Mouse (Mus musculus) midbrain, embryonic 13.5 days (tissue): ENCODE data around the gene Cyth2. TPM values are rescaled to one million over a fixed set of nuclear protein-coding genes. Genes with fewer than 3 reads are reported as not detected.

Source experiments
- ATAC-seq: fragments of 200-750 bp; cut with Nextera tagmentation; 2 replicates; pipeline ENCODE4 v1.8.0; 2017; ENCODE audit warnings: mild to moderate bottlenecking, moderate TSS enrichment, moderate library complexity
- H3K27ac ChIP-seq: fragments of 300-500 bp; sonication (generic); 2 replicates; pipeline ENCODE4 v1.5.1; 2015; ENCODE audit warnings: inconsistent platforms, mild to moderate bottlenecking, moderate library complexity
- H3K27me3 ChIP-seq: fragments of 300-500 bp; sonication (generic); 2 replicates; pipeline ENCODE4 v1.6.1; 2015; ENCODE audit warnings: mild to moderate bottlenecking, inconsistent platforms
- H3K36me3 ChIP-seq: fragments of 300-500 bp; sonication (generic); 2 replicates; pipeline ENCODE4 v1.6.1; 2015; ENCODE audit warnings: mild to moderate bottlenecking, inconsistent platforms
- H3K4me1 ChIP-seq: fragments of 300-500 bp; sonication (generic); replicated peaks from 2 replicates; pipeline ENCODE4 v1.6.1; 2015; ENCODE audit warnings: inconsistent platforms
- H3K4me2 ChIP-seq: fragments of 300-500 bp; sonication (generic); replicated peaks from 2 replicates; pipeline ENCODE4 v1.6.1; 2015; ENCODE audit warnings: moderate library complexity, mild to moderate bottlenecking, inconsistent platforms
- H3K4me3 ChIP-seq: fragments of 300-500 bp; sonication (generic); replicated peaks from 2 replicates; pipeline ENCODE4 v1.5.1; 2015; ENCODE audit warnings: mild to moderate bottlenecking, inconsistent platforms
- H3K9ac ChIP-seq: fragments of 300-500 bp; sonication (generic); replicated peaks from 2 replicates; pipeline ENCODE4 v1.6.1; 2015; ENCODE audit warnings: mild to moderate bottlenecking, inconsistent platforms
- H3K9me3 ChIP-seq: fragments of 300-500 bp; sonication (generic); 2 replicates; pipeline ENCODE4 v1.6.1; 2016; ENCODE audit warnings: mild to moderate bottlenecking, inconsistent platforms
- WGBS: fragments of 180-500 bp; shearing (Covaris S2); methylation state at CpG from one replicate; pipeline ENCODE4 v1.1.7; 2015; 5-methylcytosine and 5-hydroxymethylcytosine counted together
- polyA plus RNA-seq: library from polyadenylated mRNA; unstranded; fragments of >200 nt; fragmentation: Nextera tagmentation; extraction: Ambion mirVana; gene quantifications from 2 replicates; pipeline ENCODE4 v1.2.1, GENCODE M21; 2015

Gene Cyth2
- polyA plus RNA-seq, 1 experiment from 2014 or later, result 362 TPM

DNA sequence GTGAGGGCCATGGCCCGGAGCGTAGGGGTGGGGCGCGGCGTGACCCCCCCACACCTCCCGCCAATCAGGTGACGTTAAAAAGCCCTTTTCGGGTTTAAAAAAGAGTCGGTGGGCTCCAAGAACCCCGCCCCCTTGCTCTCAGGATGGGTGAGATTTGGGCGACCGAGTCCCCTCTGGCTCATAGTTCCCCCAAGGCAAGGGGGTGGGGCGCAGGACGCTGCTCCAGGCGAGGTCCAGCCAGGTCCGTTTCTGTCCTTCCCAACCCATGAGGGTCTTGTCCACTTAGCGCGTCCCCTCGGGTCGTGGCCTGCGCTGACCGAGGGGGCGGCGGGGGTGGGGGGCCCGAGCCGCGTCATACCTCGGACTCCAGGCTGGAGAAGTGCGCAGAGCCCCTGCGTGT, 18.0 kb upstream of the Cyth2 start:
- H3K36me3 ChIP-seq, result peaks cover 20% of the 10 kb centered on the region
- ATAC-seq, result no peak
- H3K9ac ChIP-seq, result peak overlapping the region; percentile 23; the same call in 1 of the 2 replicates
- peaks cover 60% of the 10 kb centered on the region for H3K27me3 ChIP-seq
- peak overlapping the region; percentile 31 for H3K4me3 ChIP-seq
- peak overlapping the region; percentile 49 for H3K4me2 ChIP-seq
- H3K27ac ChIP-seq, result no peak overlapping the region
- H3K4me1 ChIP-seq, result peaks cover 35% of the 10 kb centered on the region
- H3K9me3 ChIP-seq, result no peaks in the 10 kb centered on the region
- WGBS, result 11% methylated on average over 30 of the region's 30 CpGs

- Histone ChIP-seq H3K27ac (peak overlapping the region; percentile 90), H3K9me3 (no peaks in the 10 kb centered on the region), H3K4me1 (peaks cover 35% of the 10 kb centered on the region), H3K9ac (peak overlapping the region; percentile 69; the same call in 1 of the 2 replicates), H3K4me3 (peak overlapping the region; percentile 70), H3K4me2 (peak overlapping the region; percentile 89), H3K27me3 (peaks cover 49% of the 10 kb centered on the region), H3K36me3 (peaks cover 33% of the 10 kb centered on the region)
- ATAC-seq, result no peak; the same call in 1 of the 2 replicates
- WGBS, result 17% methylated on average over 5 of the region's 5 CpGs
Observed at GRCm38 (mm10) chr7:45831128-45831525, 16.7 kb upstream of the Cyth2 start.

GRCm38 (mm10) chr7:45830427-45831127, 16.2 kb upstream of the Cyth2 start, which contains the start of gene Grwd1:
Gene Grwd1 (minus strand): TSS chr7:45830944.
- peaks cover 35% of the 10 kb centered on the region for H3K4me1 ChIP-seq
- peak within 1 kb of the TSS; percentile 69 for H3K9ac ChIP-seq
- H3K27ac ChIP-seq, result peak within 1 kb of the TSS; percentile 90
- peak within 1 kb of the TSS; percentile 89 for H3K4me2 ChIP-seq
- WGBS, result under 1% methylated on average over 35 of the region's 35 CpGs
- peaks cover 44% of the 10 kb centered on the region for H3K27me3 ChIP-seq
- peaks cover 39% of the 10 kb centered on the region for H3K36me3 ChIP-seq
- H3K4me3 ChIP-seq, result peak within 1 kb of the TSS; percentile 70
- ATAC-seq, result peak; percentile 94
- no peaks in the 10 kb centered on the region for H3K9me3 ChIP-seq

DNA sequence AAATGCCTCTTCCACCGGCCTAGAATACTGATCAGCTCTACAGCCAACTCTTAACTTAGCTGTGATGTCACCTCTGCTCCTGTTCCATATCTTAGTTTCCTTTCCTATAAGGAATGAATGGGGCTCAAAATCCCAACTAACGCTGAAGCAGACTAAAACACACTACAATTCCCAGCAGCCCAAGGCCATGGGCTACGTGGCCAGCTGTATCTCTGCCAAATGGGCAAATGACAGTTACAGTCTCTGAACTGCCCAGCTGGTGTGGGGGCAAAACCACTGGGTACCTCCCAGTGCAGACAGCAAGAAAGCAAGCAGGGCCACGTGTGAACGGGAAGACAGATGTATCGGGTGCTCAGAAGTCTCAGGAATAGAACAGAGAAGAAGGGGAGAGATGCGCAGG, 12.2 kb upstream of the Cyth2 start:
- Histone ChIP-seq H3K4me2 (no peak overlapping the region), H3K4me3 (no peak overlapping the region), H3K9ac (no peak overlapping the region), H3K9me3 (no peaks in the 10 kb centered on the region), H3K4me1 (peaks cover 17% of the 10 kb centered on the region), H3K27ac (no peak overlapping the region), H3K27me3 (peaks cover 5% of the 10 kb centered on the region), H3K36me3 (peaks cover 63% of the 10 kb centered on the region)
- WGBS, result 98% methylated on average over 7 of the region's 7 CpGs
- no peak for ATAC-seq

DNA sequence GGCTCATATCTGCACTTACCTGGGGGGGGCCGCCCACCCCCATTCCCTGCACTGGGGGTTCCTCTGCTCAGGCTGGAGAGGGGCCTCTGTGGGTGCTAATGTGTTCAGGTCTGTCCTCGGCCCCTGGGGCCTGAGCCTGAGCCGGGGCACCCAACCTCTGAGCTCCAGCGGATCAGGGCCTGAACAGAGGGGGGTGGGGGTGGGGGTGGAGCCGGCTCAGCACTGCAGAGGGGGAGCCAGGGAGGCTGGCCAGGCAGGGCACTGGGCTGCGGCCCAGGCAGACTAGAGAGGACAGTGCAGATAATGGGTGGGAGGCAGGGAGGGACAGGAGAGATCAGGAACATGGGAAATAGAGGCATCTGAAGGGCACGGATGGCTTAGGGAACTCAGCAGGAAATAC, 10.2 kb upstream of the Cyth2 start, which contains the start of gene Kcnj14:
Kcnj14 (minus strand) TSS at position 185 of the 400 bp plus-strand sequence.
- no peak for ATAC-seq
- no peak within 1 kb of the TSS for H3K9ac ChIP-seq
- H3K36me3 ChIP-seq, result peaks cover 63% of the 10 kb centered on the region

DNA sequence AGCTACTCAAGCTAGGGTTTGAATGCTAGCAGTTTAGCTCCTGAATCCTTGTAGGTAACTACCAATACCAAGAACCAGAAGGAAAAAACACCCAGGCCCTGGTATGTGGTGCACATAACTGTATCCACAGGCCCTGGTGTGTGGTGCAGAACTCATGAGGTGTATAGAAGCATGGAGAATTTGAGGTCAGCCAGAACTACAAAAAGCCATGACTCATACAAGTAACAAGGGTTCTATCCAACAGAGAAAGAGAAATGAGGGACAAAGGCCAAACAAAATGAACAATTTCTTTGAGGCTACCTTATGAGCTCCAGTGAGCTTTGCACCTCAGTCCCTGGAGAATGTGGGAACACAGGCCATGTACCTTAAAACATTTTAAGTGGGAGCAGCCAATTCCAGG, 6.5 kb upstream of the Cyth2 start:
- Histone ChIP-seq H3K4me2 (no peak overlapping the region), H3K36me3 (peaks cover 27% of the 10 kb centered on the region), H3K27me3 (peaks cover 22% of the 10 kb centered on the region), H3K4me1 (peaks cover 2% of the 10 kb centered on the region), H3K9me3 (no peaks in the 10 kb centered on the region), H3K27ac (no peak overlapping the region), H3K9ac (no peak overlapping the region), H3K4me3 (no peak overlapping the region)
- no peak for ATAC-seq

More for the DNA sequence above, 10.2 kb upstream of the Cyth2 start, which contains the start of gene Kcnj14:
- WGBS, result 67% methylated on average over 7 of the region's 7 CpGs
- no peak within 1 kb of the TSS for H3K4me3 ChIP-seq
- H3K27me3 ChIP-seq, result peaks cover 11% of the 10 kb centered on the region
- no peak within 1 kb of the TSS for H3K27ac ChIP-seq
- H3K9me3 ChIP-seq, result no peaks in the 10 kb centered on the region
- H3K4me2 ChIP-seq, result no peak within 1 kb of the TSS
- H3K4me1 ChIP-seq, result peaks cover 3% of the 10 kb centered on the region

GRCm38 (mm10) chr7:45819843-45820242, 5.5 kb upstream of the Cyth2 start:
- peaks cover 13% of the 10 kb centered on the region for H3K4me1 ChIP-seq
- ATAC-seq, result no peak
- 0 out of 2 replicates have a peak overlapping the region, but pooled peaks have one; percentile 6 for H3K4me2 ChIP-seq
- H3K9me3 ChIP-seq, result no peaks in the 10 kb centered on the region
- H3K27me3 ChIP-seq, result peaks cover 22% of the 10 kb centered on the region
- peaks cover 16% of the 10 kb centered on the region for H3K36me3 ChIP-seq
- no peak overlapping the region for H3K27ac ChIP-seq
- 10% methylated on average over 24 of the region's 25 CpGs for WGBS
- no peak overlapping the region for H3K9ac ChIP-seq
- no peak overlapping the region; the same call in 1 of the 2 replicates for H3K4me3 ChIP-seq

GRCm38 (mm10) chr7:45815984-45816351, 1.6 kb upstream of the Cyth2 start:
- Histone ChIP-seq H3K4me2 (peak overlapping the region; percentile 53; the same call in 1 of the 2 replicates), H3K27ac (peak overlapping the region; percentile 70), H3K9ac (peak overlapping the region; percentile 19; the same call in 1 of the 2 replicates), H3K27me3 (peaks cover 22% of the 10 kb centered on the region), H3K4me3 (no peak overlapping the region), H3K36me3 (peaks cover 20% of the 10 kb centered on the region), H3K9me3 (no peaks in the 10 kb centered on the region), H3K4me1 (peaks cover 36% of the 10 kb centered on the region)
- WGBS, result 23% methylated on average over 2 of the region's 2 CpGs
- ATAC-seq, result no peak

- Histone ChIP-seq H3K4me1 (peaks cover 36% of the 10 kb centered on the region), H3K27me3 (peaks cover 19% of the 10 kb centered on the region), H3K27ac (peak overlapping the region; percentile 70), H3K9ac (peak overlapping the region; percentile 19), H3K4me3 (peak overlapping the region; percentile 31; the same call in 1 of the 2 replicates), H3K36me3 (peaks cover 25% of the 10 kb centered on the region), H3K9me3 (no peaks in the 10 kb centered on the region), H3K4me2 (peak overlapping the region; percentile 53)
- WGBS, result 18% methylated on average over 10 of the region's 10 CpGs
- ATAC-seq, result no peak
Observed at GRCm38 (mm10) chr7:45815323-45815983, 1.1 kb upstream of the Cyth2 start.

DNA sequence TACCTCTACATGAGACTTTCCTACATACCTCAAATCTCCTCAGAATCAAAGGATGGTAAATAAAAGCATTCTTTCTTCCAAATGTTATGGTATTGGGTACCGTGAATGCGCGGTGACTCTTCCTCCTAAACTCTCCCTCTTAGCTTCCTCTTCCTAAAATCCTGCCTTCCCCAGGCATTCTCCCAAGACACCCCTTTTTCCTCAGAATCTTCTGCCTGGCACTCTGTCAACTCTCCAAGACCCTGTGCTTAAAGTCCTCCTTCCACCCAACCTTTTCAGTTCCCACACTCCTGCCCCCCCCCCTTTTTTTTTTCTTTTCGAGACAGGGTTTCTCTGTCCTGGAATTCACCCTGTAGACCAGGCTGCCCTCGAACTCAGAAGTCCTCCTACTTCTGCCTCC, 460 bp upstream of the Cyth2 start:
- peaks cover 36% of the 10 kb centered on the region for H3K4me1 ChIP-seq
- no peaks in the 10 kb centered on the region for H3K9me3 ChIP-seq
- H3K36me3 ChIP-seq, result peaks cover 31% of the 10 kb centered on the region
- H3K4me3 ChIP-seq, result peak overlapping the region; percentile 31
- peak overlapping the region; percentile 53 for H3K4me2 ChIP-seq
- H3K27ac ChIP-seq, result peak overlapping the region; percentile 70
- H3K27me3 ChIP-seq, result peaks cover 12% of the 10 kb centered on the region
- H3K9ac ChIP-seq, result no peak overlapping the region; the same call in 1 of the 2 replicates
- WGBS, result under 1% methylated on average over 5 of the region's 5 CpGs
- no peak for ATAC-seq

- peak overlapping the region; percentile 91 for H3K4me3 ChIP-seq
- H3K36me3 ChIP-seq, result peaks cover 50% of the 10 kb centered on the region
- peak overlapping the region; percentile 100 for H3K27ac ChIP-seq
- no peaks in the 10 kb centered on the region for H3K27me3 ChIP-seq
- no peak for ATAC-seq
- peaks cover 50% of the 10 kb centered on the region for H3K4me1 ChIP-seq
- H3K9me3 ChIP-seq, result no peaks in the 10 kb centered on the region
- peak overlapping the region; percentile 94 for H3K4me2 ChIP-seq
- H3K9ac ChIP-seq, result peak overlapping the region; percentile 99
- 85% methylated on average over 8 of the region's 8 CpGs for WGBS
Observed at GRCm38 (mm10) chr7:45812921-45813320, 1.5 kb downstream of the Cyth2 start.
